Mouse (Mus musculus) midbrain, postnatal 0 days (tissue): ENCODE measurements at regions not wholly inside any gene's neighbourhood (a gene's known extent, or its start where the extent isn't known, plus 50 kb on each side); places are given as distances from the start of the nearest gene placed in this dataset.

ENCODE experiments used
- ATAC-seq: fragments of 200-750 bp; cut with Nextera tagmentation; 2 replicates; pipeline ENCODE4 v1.8.0; 2017; ENCODE audit warnings: moderate number of reproducible peaks, mild to moderate bottlenecking, moderate TSS enrichment, moderate library complexity; ENCODE audit not compliant: low FRiP score
- DNase-seq: peaks from one replicate; pipeline ENCODE4 v3.0.0-alpha.2; 2015; ENCODE audit warnings: low spot score
- H3K27ac ChIP-seq: fragments of 300-500 bp; sonication (generic); 2 replicates; pipeline ENCODE4 v1.5.1; 2014; ENCODE audit warnings: low read depth, mild to moderate bottlenecking, low read length, mixed read lengths
- H3K27me3 ChIP-seq: fragments of 300-500 bp; sonication (generic); 2 replicates; pipeline ENCODE4 v1.6.1; 2014; ENCODE audit warnings: low read length, control low read depth, mixed read lengths; ENCODE audit not compliant: insufficient read depth
- H3K36me3 ChIP-seq: fragments of 300-500 bp; sonication (generic); 2 replicates; pipeline ENCODE4 v1.6.1; 2014; ENCODE audit warnings: low read length, control low read depth, mixed read lengths; ENCODE audit not compliant: insufficient read depth
- H3K4me1 ChIP-seq: fragments of 300-500 bp; sonication (generic); 2 replicates; pipeline ENCODE4 v1.6.1; 2014; ENCODE audit warnings: mild to moderate bottlenecking, control low read depth, antibody characterized with exemption, low read length, mixed read lengths; ENCODE audit not compliant: insufficient read depth
- H3K4me2 ChIP-seq: fragments of 300-500 bp; sonication (generic); 2 replicates; pipeline ENCODE4 v1.6.1; 2014; ENCODE audit warnings: low read depth, mild to moderate bottlenecking, low read length, mixed read lengths; ENCODE audit not compliant: poor library complexity, severe bottlenecking
- H3K4me3 ChIP-seq: fragments of 300-500 bp; sonication (generic); 2 replicates; pipeline ENCODE4 v1.5.1; 2014; ENCODE audit warnings: low read depth, mild to moderate bottlenecking, low read length, moderate library complexity
- H3K9ac ChIP-seq: fragments of 300-500 bp; sonication (generic); replicated peaks from 2 replicates; pipeline ENCODE4 v1.6.1; 2014; ENCODE audit warnings: mild to moderate bottlenecking, low read length, moderate library complexity, mixed read lengths; ENCODE audit not compliant: poor library complexity, severe bottlenecking
- H3K9me3 ChIP-seq: fragments of 300-500 bp; sonication (generic); 2 replicates; pipeline ENCODE4 v1.6.1; 2016; ENCODE audit warnings: low read length, control low read depth
- CTCF ChIP-seq: IDR thresholded peaks from 2 replicates; pipeline ENCODE4 v1.5.1; 2016; ENCODE audit warnings: antibody characterized with exemption, mild to moderate bottlenecking
- WGBS: fragments of 180-500 bp; shearing (Covaris S2); extraction: QIAGEN DNeasy Blood & Tissue Kit; methylation state at CpG from one replicate; pipeline ENCODE4 v1.1.7; 2014; 5-methylcytosine and 5-hydroxymethylcytosine counted together

GRCm38 (mm10) chr4:52265196-52265595 lies 173.8 kb upstream of the Smc2 start:
- H3K27me3 ChIP-seq = no peaks in the 10 kb centered on the region
- no peaks in the 10 kb centered on the region for H3K36me3 ChIP-seq
- H3K4me2 ChIP-seq = no peak overlapping the region
- DNase-seq = no peak
- no peaks in the 10 kb centered on the region for H3K4me1 ChIP-seq
- TF ChIP-seq CTCF = no peak
- H3K27ac ChIP-seq = no peak overlapping the region
- ATAC-seq = no peak
- H3K9ac ChIP-seq = no peak overlapping the region
- WGBS = 31% methylated on average over 2 of the region's 2 CpGs
- H3K4me3 ChIP-seq = no peak overlapping the region
- H3K9me3 ChIP-seq = no peaks in the 10 kb centered on the region

- Histone ChIP-seq H3K9me3 (no peaks in the 10 kb centered on the region), H3K36me3 (no peaks in the 10 kb centered on the region), H3K27me3 (no peaks in the 10 kb centered on the region), H3K9ac (no peak overlapping the region), H3K4me3 (no peak overlapping the region), H3K4me2 (no peak overlapping the region), H3K4me1 (no peaks in the 10 kb centered on the region), H3K27ac (no peak overlapping the region)
- DNase-seq = peak; percentile 31
- no peak for ATAC-seq
- WGBS = 20% methylated on average over 3 of the region's 3 CpGs
- no peak for TF ChIP-seq CTCF
Measured at GRCm38 (mm10) chr4:52282458-52282857, 156.6 kb upstream of the Smc2 start.

GRCm38 (mm10) chr4:52284909-52285308 lies 154.1 kb upstream of the Smc2 start:
- Histone ChIP-seq H3K4me2 (no peak overlapping the region), H3K4me1 (no peaks in the 10 kb centered on the region), H3K4me3 (no peak overlapping the region), H3K9ac (no peak overlapping the region), H3K9me3 (no peaks in the 10 kb centered on the region), H3K27ac (no peak overlapping the region), H3K36me3 (no peaks in the 10 kb centered on the region), H3K27me3 (no peaks in the 10 kb centered on the region)
- no peak for TF ChIP-seq CTCF
- ATAC-seq = no peak
- no peak for DNase-seq
- WGBS = 73% methylated on average over 2 of the region's 2 CpGs

GRCm38 (mm10) chr4:52293676-52294075 lies 145.4 kb upstream of the Smc2 start:
- H3K4me3 ChIP-seq = no peak overlapping the region
- H3K9me3 ChIP-seq = no peaks in the 10 kb centered on the region
- no peak overlapping the region for H3K4me2 ChIP-seq
- H3K36me3 ChIP-seq = no peaks in the 10 kb centered on the region
- H3K9ac ChIP-seq = no peak overlapping the region
- ATAC-seq (no peak), DNase-seq (no peak)
- H3K27me3 ChIP-seq = no peaks in the 10 kb centered on the region
- WGBS = 93% methylated on average over 2 of the region's 2 CpGs
- TF ChIP-seq CTCF = no peak
- H3K27ac ChIP-seq = no peak overlapping the region
- H3K4me1 ChIP-seq = no peaks in the 10 kb centered on the region

- no peaks in the 10 kb centered on the region for H3K4me1 ChIP-seq
- no peak overlapping the region for H3K9ac ChIP-seq
- H3K4me2 ChIP-seq = no peak overlapping the region
- ATAC-seq (no peak), DNase-seq (no peak)
- H3K27ac ChIP-seq = no peak overlapping the region
- 54% methylated on average over 3 of the region's 3 CpGs for WGBS
- no peak for TF ChIP-seq CTCF
- no peak overlapping the region for H3K4me3 ChIP-seq
- no peaks in the 10 kb centered on the region for H3K36me3 ChIP-seq
- H3K9me3 ChIP-seq = no peaks in the 10 kb centered on the region
- H3K27me3 ChIP-seq = no peaks in the 10 kb centered on the region
Measured at GRCm38 (mm10) chr4:52299226-52299625, 139.8 kb upstream of the Smc2 start.

GRCm38 (mm10) chr4:52301653-52302052 lies 137.4 kb upstream of the Smc2 start:
- WGBS = 66% methylated on average over 2 of the region's 2 CpGs

More at GRCm38 (mm10) chr4:52301653-52302052, 137.4 kb upstream of the Smc2 start:
- no peak overlapping the region for H3K4me2 ChIP-seq
- H3K4me1 ChIP-seq = no peaks in the 10 kb centered on the region
- no peak for ATAC-seq
- no peaks in the 10 kb centered on the region for H3K36me3 ChIP-seq
- no peaks in the 10 kb centered on the region for H3K9me3 ChIP-seq
- no peak overlapping the region for H3K27ac ChIP-seq
- TF ChIP-seq CTCF = peak; percentile 72
- H3K9ac ChIP-seq = no peak overlapping the region
- H3K4me3 ChIP-seq = no peak overlapping the region
- peak; percentile 50 for DNase-seq
- H3K27me3 ChIP-seq = no peaks in the 10 kb centered on the region
